Mouse (Mus musculus) MEL (cell line): ENCODE measurements around the gene Nek4. TPM values are rescaled to one million over a fixed set of nuclear protein-coding genes. Genes with fewer than 3 reads are reported as not detected.

Experiments
- DNase-seq: peaks from one replicate; pipeline ENCODE4 v3.0.0; 2011; ENCODE audit warnings: low read depth, low spot score
- H3K27ac ChIP-seq: 2 replicates; pipeline ENCODE4 v1.5.1; 2012; ENCODE audit warnings: low read depth, mild to moderate bottlenecking, control low read depth, low read length, moderate library complexity; ENCODE audit not compliant: control insufficient read depth
- H3K27me3 ChIP-seq, 2 experiments: fragments of 150-350 bp in 1 of 2; sonication (generic) in 1 of 2; 2 replicates each; pipeline ENCODE4 v1.6.1; 2012; ENCODE audit warnings: low read length in 2 of 2, mild to moderate bottlenecking in 2 of 2, improper control_type of control experiment in 1 of 2, moderate library complexity in 1 of 2; ENCODE audit not compliant: insufficient read depth in 2 of 2, control insufficient read depth in 1 of 2
- H3K36me3 ChIP-seq, 2 experiments: 2 replicates each; pipeline ENCODE4 v1.6.1; 2012 to 2014; ENCODE audit warnings: low read length in 2 of 2, improper control_type of control experiment in 1 of 2, inconsistent platforms in 1 of 2, mild to moderate bottlenecking in 1 of 2; ENCODE audit not compliant: insufficient read depth in 2 of 2, control insufficient read depth in 1 of 2
- H3K4me1 ChIP-seq, 2 experiments: fragments of 150-350 bp in 1 of 2; sonication (generic) in 1 of 2; 2 replicates each; pipeline ENCODE4 v1.6.1; 2012; ENCODE audit warnings: low read length in 2 of 2, improper control_type of control experiment in 1 of 2, mild to moderate bottlenecking in 1 of 2; ENCODE audit not compliant: insufficient read depth in 2 of 2, control insufficient read depth in 1 of 2
- H3K4me3 ChIP-seq, 2 experiments: fragments of 150-350 bp in 1 of 2; sonication (generic) in 1 of 2; 2 replicates each; pipeline ENCODE4 v1.5.1; 2012; ENCODE audit warnings: low read depth in 2 of 2, low read length in 2 of 2, mild to moderate bottlenecking in 2 of 2, moderate library complexity in 2 of 2, control low read depth in 1 of 2, improper control_type of control experiment in 1 of 2; ENCODE audit not compliant: control insufficient read depth in 1 of 2, insufficient read depth in 1 of 2
- H3K79me2 ChIP-seq: 2 replicates; pipeline ENCODE4 v1.6.1; 2012; ENCODE audit warnings: mild to moderate bottlenecking, low read length, moderate library complexity; ENCODE audit not compliant: control insufficient read depth, poor library complexity, insufficient read depth
- H3K9ac ChIP-seq: 2 replicates; pipeline ENCODE4 v1.6.1; 2012; ENCODE audit warnings: low read depth, mild to moderate bottlenecking, control low read depth, low read length, moderate library complexity; ENCODE audit not compliant: control insufficient read depth, poor library complexity, severe bottlenecking
- H3K9me3 ChIP-seq: fragments of 150-350 bp; sonication (generic); replicated peaks from 2 replicates; pipeline ENCODE4 v1.6.1; 2012; ENCODE audit warnings: mild to moderate bottlenecking, low read length, improper control_type of control experiment, moderate library complexity; ENCODE audit not compliant: insufficient read depth
- CHD1 ChIP-seq: IDR thresholded peaks from 2 replicates; pipeline ENCODE4 v1.6.1; 2012; ENCODE audit warnings: low read depth, mild to moderate bottlenecking, inconsistent platforms, low read length, improper control_type of control experiment
- EP300 ChIP-seq, 2 experiments: IDR thresholded peaks; 2 replicates each; pipeline ENCODE4 v1.6.1; 2011; ENCODE audit warnings: improper control_type of control experiment in 2 of 2, low read length in 2 of 2, low read depth in 1 of 2, mild to moderate bottlenecking in 1 of 2
- GATA1 ChIP-seq: IDR thresholded peaks from 2 replicates; pipeline ENCODE4 v1.6.1; 2011; ENCODE audit warnings: low read depth, low read length, improper control_type of control experiment
- HCFC1 ChIP-seq: IDR thresholded peaks from 2 replicates; pipeline ENCODE4 v1.6.1; 2012; ENCODE audit warnings: low read depth, mild to moderate bottlenecking, inconsistent platforms, low read length, improper control_type of control experiment, moderate library complexity
- MAX ChIP-seq: IDR thresholded peaks from 2 replicates; pipeline ENCODE4 v1.6.1; 2011; ENCODE audit warnings: low read length, improper control_type of control experiment
- MAZ ChIP-seq: IDR thresholded peaks from 2 replicates; pipeline ENCODE4 v1.6.1; 2012; ENCODE audit warnings: low read depth, mild to moderate bottlenecking, inconsistent platforms, low read length, improper control_type of control experiment
- MYB ChIP-seq: IDR thresholded peaks from 2 replicates; pipeline ENCODE4 v1.6.1; 2011; ENCODE audit warnings: mild to moderate bottlenecking, low read depth, low read length, improper control_type of control experiment
- TBP ChIP-seq: IDR thresholded peaks from 2 replicates; pipeline ENCODE4 v1.8.0; 2011; ENCODE audit warnings: low read depth, low read length, improper control_type of control experiment
- TCF12 ChIP-seq: IDR thresholded peaks from 2 replicates; pipeline ENCODE4 v1.6.1; 2014; ENCODE audit warnings: low read depth, mild to moderate bottlenecking, inconsistent platforms, low read length, improper control_type of control experiment, moderate library complexity
- ZKSCAN1 ChIP-seq: IDR thresholded peaks from 2 replicates; pipeline ENCODE4 v1.6.1; 2012; ENCODE audit warnings: low read depth, mild to moderate bottlenecking, inconsistent platforms, low read length, improper control_type of control experiment, moderate library complexity
- ZMIZ1 ChIP-seq: IDR thresholded peaks from 2 replicates; pipeline ENCODE4 v1.6.1; 2012; ENCODE audit warnings: low read depth, mild to moderate bottlenecking, inconsistent platforms, low read length, improper control_type of control experiment, moderate library complexity
- polyA plus RNA-seq, 2 experiments: library from polyadenylated mRNA; stranded (reverse) in 1 of 2; unstranded in 1 of 2; fragments of >175 nt in 1 of 2; fragments of >200 nt in 1 of 2; gene quantifications; 2 replicates each; pipeline versions ENCODE4 v1.2.1 to v1.2.4; 2012; ENCODE audit warnings: low replicate concordance in 2 of 2, low read depth in 1 of 2; ENCODE audit not compliant: insufficient read length in 2 of 2, insufficient read depth in 1 of 2, missing spikeins in 1 of 2
- total RNA-seq: library from RNA; depleted of rRNA; stranded (reverse); fragments of 300-350 nt; gene quantifications from 2 replicates; pipeline ENCODE4 v1.2.3, GENCODE M21; 2012

Nek4 gene
- total and polyA plus RNA-seq, 3 experiments = 16.6 to 19.3 TPM; not detected in 1

- H3K27ac ChIP-seq = peak overlapping the region; percentile 15; the same call in 1 of the 2 replicates
- H3K27me3 ChIP-seq = no peaks in the 10 kb centered on the region; a peak in 1 of 4 replicates
- TF ChIP-seq TBP (peak; percentile 43; the same call in 1 of the 2 replicates), EP300 (IDR thresholded peaks at IDR 0.05; ENCODE audit: low read depth in 1 of 2, low read length in 2 of 2) (0 out of 4 replicates have a peak, but pooled peaks of 1 of the 2 experiments have one; percentile 39), MAZ (peak; percentile 44; the same call in 1 of the 2 replicates), TCF12 (no peak), GATA1 (peak; percentile 40; the same call in 1 of the 2 replicates)
- TF ChIP-seq, all 39 proteins: peak for 4
- Histone ChIP-seq H3K9ac (no peak overlapping the region), H3K79me2 (no peaks in the 10 kb centered on the region), H3K4me3 (no peak overlapping the region), H3K9me3 (no peaks in the 10 kb centered on the region), H3K4me1 (peaks cover 3 to 16% of the 10 kb centered on the region in 2 experiments), H3K36me3 (peaks cover 0 to 6% of the 10 kb centered on the region in 2 experiments; a peak in 2 of 4 replicates)
- peak; percentile 58 for DNase-seq
These were observed 48.1 kb upstream of the Nek4 start for GRCm38 (mm10) chr14:30903036-30903435.

GRCm38 (mm10) chr14:30904307-30904706 lies 46.9 kb upstream of the Nek4 start:
- DNase-seq = no peak
- Histone ChIP-seq H3K9me3 (no peaks in the 10 kb centered on the region), H3K36me3 (peaks cover 0 to 9% of the 10 kb centered on the region in 2 experiments; a peak in 2 of 4 replicates), H3K4me3 (no peak overlapping the region), H3K27ac (no peak overlapping the region), H3K9ac (no peak overlapping the region), H3K4me1 (peaks cover 3 to 21% of the 10 kb centered on the region in 2 experiments), H3K27me3 (no peaks in the 10 kb centered on the region), H3K79me2 (no peaks in the 10 kb centered on the region)
- TF ChIP-seq MAX = no peak
- TF ChIP-seq ZKSCAN1 = no peak

- no peak for DNase-seq
- Histone ChIP-seq H3K4me3 (no peak overlapping the region), H3K27ac (no peak overlapping the region), H3K36me3 (peaks cover 0 to 9% of the 10 kb centered on the region in 2 experiments; a peak in 2 of 4 replicates), H3K9me3 (no peaks in the 10 kb centered on the region), H3K9ac (no peak overlapping the region), H3K79me2 (no peaks in the 10 kb centered on the region), H3K4me1 (peaks cover 3 to 21% of the 10 kb centered on the region in 2 experiments), H3K27me3 (no peaks in the 10 kb centered on the region)
- TF ChIP-seq HCFC1 (no peak), ZKSCAN1 (no peak), CHD1 (no peak), MAX (no peak), ZMIZ1 (no peak), TCF12 (no peak), MYB (no peak)
These were observed 45.2 kb upstream of the Nek4 start for GRCm38 (mm10) chr14:30906001-30906400.
